Mouse (Mus musculus) kidney, adult 2 months (tissue): ENCODE results near the gene Mfsd14a. TPM values are rescaled to one million over a fixed set of nuclear protein-coding genes. Genes with fewer than 3 reads are reported as not detected.
A peak's percentile ranks its signal among the peaks of the same experiment; 100 is the strongest.

Experiments
- DNase-seq: peaks from one replicate; pipeline ENCODE4 v3.0.0; 2021
- H3K27ac ChIP-seq: fragments of 200-500 bp; 2 replicates; pipeline ENCODE4 v1.5.1; 2012; ENCODE audit warnings: low read depth, low read length, control low read depth, inconsistent platforms; ENCODE audit not compliant: insufficient read depth
- H3K27me3 ChIP-seq: fragments of 200-500 bp; replicated peaks from 2 replicates; pipeline ENCODE4 v1.6.1; 2012; ENCODE audit warnings: mild to moderate bottlenecking, moderate library complexity, low read length, inconsistent platforms; ENCODE audit not compliant: control insufficient read depth, insufficient read depth
- H3K36me3 ChIP-seq: fragments of 200-500 bp; 2 replicates; pipeline ENCODE4 v1.6.1; 2012; ENCODE audit warnings: mild to moderate bottlenecking, moderate library complexity, low read length, inconsistent platforms; ENCODE audit not compliant: control insufficient read depth, insufficient read depth
- H3K4me1 ChIP-seq: fragments of 200-500 bp; 2 replicates; pipeline ENCODE4 v1.6.1; 2011; ENCODE audit warnings: low read length; ENCODE audit not compliant: control insufficient read depth, insufficient read depth
- H3K4me3 ChIP-seq: fragments of 200-500 bp; 2 replicates; pipeline ENCODE4 v1.5.1; 2011; ENCODE audit warnings: mild to moderate bottlenecking, low read depth, low read length, control low read depth; ENCODE audit not compliant: insufficient read depth
- CTCF ChIP-seq: fragments of 200-500 bp; conservative IDR thresholded peaks from 2 replicates; pipeline ENCODE4 v1.5.1; 2011; ENCODE audit warnings: low read depth, mild to moderate bottlenecking, control low read depth, low read length, moderate library complexity, mixed read lengths; ENCODE audit not compliant: insufficient read depth, insufficient read length
- POLR2A ChIP-seq: fragments of 200-500 bp; IDR thresholded peaks from one replicate; pipeline ENCODE4 v1.6.1; 2011; ENCODE audit warnings: low read depth, low read length, control low read depth
- WGBS: fragments of 180-500 bp; shearing (Covaris S2); methylation state at CpG from one replicate; pipeline ENCODE4 v1.1.7; 2018; 5-methylcytosine and 5-hydroxymethylcytosine counted together
- polyA plus RNA-seq: library from polyadenylated mRNA; depleted of rRNA; stranded (reverse); fragments of >200 nt; gene quantifications from 2 replicates; pipeline ENCODE4 v1.2.3, GENCODE M21; 2012; rRNA removed

Mfsd14a gene
- polyA plus RNA-seq = 27.5 and 27.8 TPM in 2 replicates

DNA sequence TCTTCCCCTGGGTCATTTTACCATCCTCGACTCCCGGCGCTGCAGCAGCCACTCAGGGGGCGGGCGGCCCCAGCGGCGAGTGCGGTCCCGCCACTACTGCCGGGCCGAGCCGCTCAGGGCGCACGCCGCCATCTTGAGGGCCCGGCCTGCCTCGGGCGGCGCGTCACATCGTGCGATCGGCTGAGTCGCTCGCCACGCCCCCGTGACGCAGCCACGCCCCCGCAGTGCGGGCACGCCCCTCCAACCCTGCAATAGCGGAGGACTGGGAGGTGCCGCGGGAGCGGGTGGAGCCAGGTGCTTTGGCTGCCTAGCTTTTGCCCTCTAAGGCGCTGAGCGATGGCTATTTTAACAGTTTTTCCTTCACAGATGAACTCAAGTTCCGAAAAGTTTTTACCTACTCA is at the start of gene Mfsd14a:
Gene Mfsd14a (minus strand): TSS at position 215 of the 401 bp plus-strand sequence.
- H3K27me3 ChIP-seq = no peaks in the 10 kb centered on the region
- H3K4me1 ChIP-seq = peaks cover 17% of the 10 kb centered on the region; the same call in 1 of the 2 replicates
- WGBS = under 1% methylated on average over 39 of the region's 39 CpGs
- H3K27ac ChIP-seq = peak within 1 kb of the TSS; percentile 77
- DNase-seq = peak; percentile 99
- peak within 1 kb of the TSS; percentile 87 for H3K4me3 ChIP-seq
- TF ChIP-seq POLR2A (peak; percentile 90), CTCF (no peak)
- peaks cover under 1% of the 10 kb centered on the region; the same call in 1 of the 2 replicates for H3K36me3 ChIP-seq

DNA sequence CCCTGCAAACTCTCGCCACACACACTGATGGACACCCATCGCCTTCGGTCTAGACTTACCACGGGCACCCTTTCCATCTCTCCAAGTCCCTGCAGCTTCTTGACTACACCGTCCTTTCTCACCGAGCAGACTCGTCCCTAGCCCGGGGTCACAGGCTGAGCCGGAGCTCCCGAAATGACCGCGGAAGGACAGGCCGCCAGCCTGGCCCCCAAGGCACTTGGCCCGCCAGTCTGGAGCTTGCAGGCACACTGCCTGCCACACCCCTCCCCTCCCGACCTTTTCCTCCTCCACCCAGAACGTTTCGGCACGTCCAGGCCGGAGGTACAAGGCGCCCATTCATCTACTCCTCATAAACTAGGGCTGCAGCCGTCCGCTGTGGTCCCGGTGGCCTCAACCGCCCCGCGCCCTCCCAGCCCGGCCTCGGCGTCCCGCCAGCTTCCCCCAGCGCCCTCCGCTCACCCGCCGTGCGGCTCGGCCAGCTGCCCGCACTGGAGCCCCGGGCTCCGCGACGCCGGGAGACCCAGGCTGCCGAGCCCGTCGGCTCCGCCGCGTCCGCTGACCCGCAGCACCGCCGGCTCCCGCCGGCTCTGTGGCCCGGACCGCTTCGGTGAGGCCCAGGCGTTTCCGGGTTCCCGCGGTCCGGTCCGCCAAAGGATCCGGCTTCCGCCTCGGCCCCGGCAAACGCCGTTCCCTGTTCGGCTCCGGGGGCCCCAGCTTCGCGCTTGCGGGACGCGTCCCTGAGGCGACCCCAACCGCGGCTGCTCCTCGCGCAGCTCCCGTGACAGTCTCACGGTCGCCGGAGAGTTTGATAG is 49.4 kb upstream of the Mfsd14a start:
- H3K4me1 ChIP-seq = peaks cover 14% of the 10 kb centered on the region; the same call in 1 of the 2 replicates
- peak overlapping the region; percentile 93 for H3K27ac ChIP-seq
- no peaks in the 10 kb centered on the region for H3K36me3 ChIP-seq
- no peaks in the 10 kb centered on the region for H3K27me3 ChIP-seq
- no peak for TF ChIP-seq CTCF
- TF ChIP-seq POLR2A = no peak
- peak; percentile 82 for DNase-seq
- peak overlapping the region; percentile 93 for H3K4me3 ChIP-seq
- under 1% methylated on average over 85 of the region's 85 CpGs for WGBS

DNA sequence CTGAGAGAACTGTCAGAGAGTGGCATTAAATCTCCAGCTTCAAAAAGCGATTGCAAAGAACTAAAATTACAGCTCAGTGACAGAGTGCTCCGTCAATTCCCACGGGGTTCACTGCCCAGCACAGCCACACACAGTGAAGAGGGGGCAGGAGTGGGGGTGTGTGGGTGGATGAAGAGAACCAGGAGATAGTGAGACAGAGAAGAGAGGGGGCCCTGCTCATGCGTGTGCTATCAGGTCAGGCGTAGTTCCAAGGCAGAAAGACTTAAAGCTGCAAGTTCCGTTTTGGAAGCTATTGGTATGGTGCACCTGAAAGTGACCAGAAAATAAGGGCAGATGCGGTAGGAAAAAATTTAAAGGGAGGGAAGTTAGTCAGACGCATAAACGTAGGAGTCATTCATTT is 48.5 kb upstream of the Mfsd14a start:
- Histone ChIP-seq H3K4me3 (peak overlapping the region; percentile 33), H3K27ac (no peak overlapping the region), H3K4me1 (peaks cover 14% of the 10 kb centered on the region; the same call in 1 of the 2 replicates), H3K36me3 (no peaks in the 10 kb centered on the region), H3K27me3 (no peaks in the 10 kb centered on the region)
- DNase-seq = no peak
- TF ChIP-seq CTCF (no peak), POLR2A (no peak)
- WGBS = 18% methylated on average over 9 of the region's 9 CpGs

DNA sequence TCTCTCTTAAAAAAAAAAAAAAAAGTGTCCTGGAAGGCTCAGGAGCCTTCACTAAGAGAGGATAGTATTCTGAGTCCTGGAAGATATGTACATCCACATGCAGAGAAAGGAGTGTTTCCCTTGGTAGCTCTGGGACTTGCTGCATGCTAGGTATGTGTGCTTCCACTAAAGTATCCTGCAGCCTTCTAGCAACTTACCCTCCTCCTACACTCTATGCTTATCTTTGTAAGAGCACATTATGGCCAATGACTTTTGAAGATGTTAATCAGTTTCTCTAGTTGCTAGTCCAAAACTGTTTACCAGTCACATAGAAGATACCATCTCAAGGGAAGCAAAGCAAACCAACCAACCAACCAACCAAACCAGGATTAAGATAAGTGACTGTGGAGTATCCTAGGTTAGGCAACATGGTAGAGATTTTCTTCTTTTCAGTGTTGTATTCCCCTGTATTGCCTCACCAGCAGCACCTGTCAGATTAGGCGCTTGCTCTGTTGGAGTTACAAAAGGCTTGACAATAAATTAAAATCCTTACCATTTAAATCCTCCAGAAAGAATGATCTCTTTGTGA is 43.2 kb upstream of the Mfsd14a start:
- TF ChIP-seq POLR2A (no peak), CTCF (no peak)
- H3K27ac ChIP-seq = no peak overlapping the region
- H3K27me3 ChIP-seq = no peaks in the 10 kb centered on the region
- H3K4me3 ChIP-seq = no peak overlapping the region
- no peak for DNase-seq
- 84% methylated on average over 1 of the region's 1 CpGs for WGBS
- H3K4me1 ChIP-seq = peaks cover 18% of the 10 kb centered on the region; the same call in 1 of the 2 replicates
- no peaks in the 10 kb centered on the region for H3K36me3 ChIP-seq

DNA sequence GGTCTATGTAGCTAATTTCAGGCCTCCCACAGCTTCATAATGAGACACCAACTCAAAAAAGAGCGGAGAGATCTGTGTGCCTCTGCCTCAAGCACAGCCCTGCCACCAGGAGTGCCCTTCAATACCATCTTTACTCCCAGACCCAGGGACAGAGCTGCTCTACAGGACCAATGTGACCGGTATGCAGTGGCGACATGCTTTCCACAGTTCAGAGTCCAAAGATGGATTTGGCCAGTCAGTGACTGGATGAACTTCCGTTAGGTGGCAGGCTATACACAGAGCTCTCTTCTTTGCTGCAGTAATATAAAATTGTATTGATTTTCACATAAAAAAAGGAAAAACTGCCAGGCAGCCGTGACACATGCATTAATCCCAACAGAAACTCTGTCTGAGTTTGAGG is 41.4 kb upstream of the Mfsd14a start:
- no peak; the same call in 1 of the 2 replicates for TF ChIP-seq CTCF
- TF ChIP-seq POLR2A = no peak
- Histone ChIP-seq H3K4me1 (peaks cover 13% of the 10 kb centered on the region; the same call in 1 of the 2 replicates), H3K27ac (no peak overlapping the region), H3K36me3 (no peaks in the 10 kb centered on the region), H3K27me3 (no peaks in the 10 kb centered on the region), H3K4me3 (no peak overlapping the region)
- peak; percentile 56 for DNase-seq
- WGBS = 66% methylated on average over 5 of the region's 5 CpGs

DNA sequence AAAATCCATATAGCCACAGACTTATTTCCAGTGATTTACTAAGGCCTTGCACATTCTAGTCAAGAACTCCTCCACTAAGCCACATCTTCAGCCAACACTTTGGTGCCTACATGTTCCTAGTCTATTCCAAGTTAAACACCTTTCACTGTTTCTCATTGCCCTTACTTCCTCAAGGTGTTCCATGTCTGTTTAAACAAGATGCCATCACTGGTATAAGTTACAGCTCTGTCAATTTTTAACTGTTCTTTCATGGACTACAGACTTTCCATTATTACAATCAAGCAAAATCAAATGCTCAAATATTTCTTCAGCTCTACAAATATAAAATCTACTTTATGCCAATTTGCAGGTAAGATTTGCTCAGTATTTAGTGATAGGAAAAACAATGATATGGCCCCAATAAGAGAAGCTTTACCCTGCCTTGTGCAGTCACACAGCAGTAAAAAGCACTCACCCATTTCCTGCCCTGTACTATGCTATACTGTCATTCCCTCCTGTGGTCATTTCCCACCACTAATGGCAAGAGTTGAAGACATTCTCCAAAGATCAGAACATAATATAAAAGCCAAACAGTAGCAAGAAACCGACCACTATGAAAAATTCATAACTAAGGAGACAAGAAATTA is 40.3 kb upstream of the Mfsd14a start:
- no peak overlapping the region for H3K4me3 ChIP-seq

More for the DNA sequence above, 40.3 kb upstream of the Mfsd14a start:
- 75% methylated on average over 1 of the region's 1 CpGs for WGBS
- DNase-seq = no peak
- Histone ChIP-seq H3K27ac (no peak overlapping the region), H3K36me3 (no peaks in the 10 kb centered on the region), H3K4me1 (peaks cover 13% of the 10 kb centered on the region; the same call in 1 of the 2 replicates), H3K27me3 (no peaks in the 10 kb centered on the region)
- no peak for TF ChIP-seq POLR2A
- no peak for TF ChIP-seq CTCF
